Mouse (Mus musculus) cerebellum, adult 2 months (tissue): ENCODE data around the gene Tmem151b. TPM values are rescaled to one million over a fixed set of nuclear protein-coding genes. Genes with fewer than 3 reads are reported as not detected.
A peak's percentile ranks its signal among the peaks of the same experiment; 100 is the strongest.

Source experiments
- DNase-seq, 2 experiments: peaks; one replicate each; pipeline ENCODE4 v3.0.0; 2021
- H3K27ac ChIP-seq: fragments of 200-500 bp; 2 replicates; pipeline ENCODE4 v1.5.1; 2012; ENCODE audit warnings: low read length, control low read depth, inconsistent platforms; ENCODE audit not compliant: insufficient read depth
- H3K27me3 ChIP-seq: fragments of 200-500 bp; 2 replicates; pipeline ENCODE4 v1.6.1; 2012; ENCODE audit warnings: inconsistent platforms, mild to moderate bottlenecking, low read length, moderate library complexity; ENCODE audit not compliant: control insufficient read depth, insufficient read depth
- H3K4me1 ChIP-seq: fragments of 200-500 bp; 2 replicates; pipeline ENCODE4 v1.6.1; 2011; ENCODE audit warnings: low read length; ENCODE audit not compliant: control insufficient read depth, insufficient read depth
- H3K4me3 ChIP-seq: fragments of 200-500 bp; replicated peaks from 2 replicates; pipeline ENCODE3; 2011; ENCODE audit warnings: mild to moderate bottlenecking, low read depth, low read length, control low read depth; ENCODE audit not compliant: insufficient read depth
- CTCF ChIP-seq: fragments of 200-500 bp; IDR thresholded peaks from 2 replicates; pipeline ENCODE4 v1.5.1; 2011; ENCODE audit warnings: low read depth, mild to moderate bottlenecking, control low read depth, low read length, moderate library complexity, borderline replicate concordance; ENCODE audit not compliant: insufficient read depth
- POLR2A ChIP-seq: fragments of 200-500 bp; IDR thresholded peaks from 2 replicates; pipeline ENCODE4 v1.6.1; 2011; ENCODE audit warnings: low read length, control low read depth, borderline replicate concordance; ENCODE audit not compliant: insufficient read depth
- WGBS: fragments of 180-500 bp; shearing (Covaris S2); methylation state at CpG from one replicate; pipeline ENCODE4 v1.1.7; 2018; 5-methylcytosine and 5-hydroxymethylcytosine counted together
- polyA plus RNA-seq: library from polyadenylated mRNA; depleted of rRNA; stranded (reverse); fragments of >200 nt; gene quantifications from 2 replicates; pipeline ENCODE4 v1.2.3, GENCODE M21; 2012

Tmem151b gene
- polyA plus RNA-seq, 1 experiment: 125 TPM

GRCm38 (mm10) chr17:45524961-45525360 is 24.5 kb downstream of the Tmem151b start:
- Histone ChIP-seq H3K27me3 (no peaks in the 10 kb centered on the region), H3K27ac (no peak overlapping the region), H3K4me3 (no peak overlapping the region), H3K4me1 (peaks cover 51% of the 10 kb centered on the region)
- WGBS: 16% methylated on average over 4 of the region's 4 CpGs
- TF ChIP-seq CTCF: no peak
- no peak for TF ChIP-seq POLR2A
- peak in 1 of 2 experiments; percentile 36 for DNase-seq

- 39% methylated on average over 21 of the region's 21 CpGs for whole genome bisulfite sequencing
- no peak for TF ChIP-seq CTCF
- no peak for TF ChIP-seq POLR2A
- 0 out of 2 replicates have a peak within 1 kb of the TSS, but pooled peaks have one; percentile 10 for H3K27ac ChIP-seq
Measured at GRCm38 (mm10) chr17:45523263-45523662, 26.2 kb downstream of the Tmem151b start, which contains the start of gene Tcte1. Gene Tcte1 (plus strand): TSS chr17:45523434.

GRCm38 (mm10) chr17:45520136-45520535 is 29.3 kb downstream of the Tmem151b start:
- H3K27ac ChIP-seq: peak overlapping the region; percentile 84
- no peak for DNase-seq
- no peaks in the 10 kb centered on the region for H3K27me3 ChIP-seq
- 58% methylated on average over 11 of the region's 11 CpGs for WGBS
- H3K4me3 ChIP-seq: no peak overlapping the region
- no peak for TF ChIP-seq CTCF
- no peak for TF ChIP-seq POLR2A
- peaks cover 63% of the 10 kb centered on the region for H3K4me1 ChIP-seq

More at GRCm38 (mm10) chr17:45523263-45523662, 26.2 kb downstream of the Tmem151b start, which contains the start of gene Tcte1:
- Histone ChIP-seq H3K27me3 (no peaks in the 10 kb centered on the region), H3K4me3 (no peak within 1 kb of the TSS), H3K4me1 (peaks cover 59% of the 10 kb centered on the region)
- peak in 1 of 2 experiments; percentile 16 for DNase-seq

- H3K4me3 ChIP-seq: no peak overlapping the region
- H3K27ac ChIP-seq: peak overlapping the region; percentile 84
- peak; percentile 92 to 95 for DNase-seq
- 8% methylated on average over 12 of the region's 12 CpGs for WGBS
- TF ChIP-seq POLR2A (no peak), CTCF (no peak; the same call in 1 of the 2 replicates)
- no peaks in the 10 kb centered on the region for H3K27me3 ChIP-seq
- H3K4me1 ChIP-seq: peaks cover 57% of the 10 kb centered on the region
Measured at GRCm38 (mm10) chr17:45518766-45519475, 30.6 kb downstream of the Tmem151b start.

- Histone ChIP-seq H3K4me1 (peaks cover 48% of the 10 kb centered on the region), H3K27me3 (no peaks in the 10 kb centered on the region), H3K27ac (peak overlapping the region; percentile 49; the same call in 1 of the 2 replicates), H3K4me3 (no peak overlapping the region)
- WGBS: 85% methylated on average over 28 of the region's 28 CpGs
- TF ChIP-seq CTCF (no peak), POLR2A (no peak)
- DNase-seq: no peak
Measured at GRCm38 (mm10) chr17:45517549-45518215, 31.8 kb downstream of the Tmem151b start.

- 86% methylated on average over 21 of the region's 21 CpGs for WGBS
- Histone ChIP-seq H3K4me1 (peaks cover 43% of the 10 kb centered on the region), H3K27ac (peak overlapping the region; percentile 57), H3K4me3 (no peak overlapping the region), H3K27me3 (no peaks in the 10 kb centered on the region)
- TF ChIP-seq POLR2A (no peak), CTCF (no peak)
- no peak for DNase-seq
Measured at GRCm38 (mm10) chr17:45517135-45517534, 32.3 kb downstream of the Tmem151b start.

- 35% methylated on average over 8 of the region's 8 CpGs for WGBS
- peak; percentile 85 to 95 for DNase-seq
- H3K27ac ChIP-seq: peak overlapping the region; percentile 57
Measured at GRCm38 (mm10) chr17:45516488-45516887, 33.0 kb downstream of the Tmem151b start.

GRCm38 (mm10) chr17:45515806-45516205 is 33.7 kb downstream of the Tmem151b start:
- no peaks in the 10 kb centered on the region for H3K27me3 ChIP-seq
- peaks cover 42% of the 10 kb centered on the region for H3K4me1 ChIP-seq
- TF ChIP-seq POLR2A: no peak
- TF ChIP-seq CTCF: no peak
- WGBS: 88% methylated on average over 10 of the region's 10 CpGs
- no peak overlapping the region for H3K4me3 ChIP-seq
- no peak overlapping the region for H3K27ac ChIP-seq
- DNase-seq: peak in 1 of 2 experiments; percentile 22

More at GRCm38 (mm10) chr17:45516488-45516887, 33.0 kb downstream of the Tmem151b start:
- no peak for TF ChIP-seq POLR2A
- peak; percentile 92 for TF ChIP-seq CTCF
- Histone ChIP-seq H3K4me3 (no peak overlapping the region), H3K4me1 (peaks cover 42% of the 10 kb centered on the region), H3K27me3 (no peaks in the 10 kb centered on the region)
